Mouse (Mus musculus): ENCODE results near the gene Ank3. TPM values are rescaled to one million over a fixed set of nuclear protein-coding genes. Genes with fewer than 3 reads are reported as not detected.

The Ank3 gene
- polyA plus RNA-seq, 1 experiment = 13.9 TPM

DNA sequence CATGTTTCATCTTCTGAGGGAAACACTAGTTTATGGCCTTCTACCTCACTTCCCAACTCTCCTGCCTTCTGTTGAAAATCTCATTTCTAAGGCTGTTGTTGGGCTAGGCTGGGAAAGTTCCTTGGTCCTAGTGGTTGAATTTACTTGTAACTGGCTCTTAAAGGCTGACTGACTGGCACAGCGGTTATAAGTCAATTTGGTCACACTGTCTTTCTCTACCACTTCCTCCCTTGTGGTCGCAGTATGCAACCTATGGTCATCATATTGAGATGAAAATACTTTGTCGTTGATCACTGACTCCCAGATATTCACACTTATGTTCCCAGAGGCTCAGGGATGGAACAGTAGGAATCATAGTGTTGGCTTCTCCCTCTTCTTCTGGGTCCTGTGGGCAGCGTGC lies 584.1 kb downstream of the Ank3 start:
- no peak for DNase-seq (ENCODE audit: low read depth)

DNA sequence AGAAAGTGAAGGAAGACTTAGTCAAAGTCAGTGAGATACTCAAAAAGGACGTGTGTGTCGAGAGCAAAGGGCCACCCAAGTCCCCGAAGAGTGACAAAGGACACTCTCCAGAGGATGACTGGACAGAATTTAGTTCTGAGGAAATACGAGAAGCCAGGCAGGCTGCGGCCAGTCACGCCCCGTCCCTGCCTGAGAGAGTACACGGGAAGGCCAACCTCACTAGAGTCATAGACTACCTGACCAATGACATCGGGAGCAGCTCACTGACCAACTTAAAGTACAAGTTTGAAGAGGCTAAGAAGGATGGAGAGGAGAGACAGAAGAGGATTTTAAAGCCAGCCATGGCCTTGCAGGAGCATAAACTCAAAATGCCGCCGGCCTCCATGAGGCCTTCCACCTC lies 588.9 kb downstream of the Ank3 start:
- no peak for DNase-seq (ENCODE audit: low read depth)

DNA sequence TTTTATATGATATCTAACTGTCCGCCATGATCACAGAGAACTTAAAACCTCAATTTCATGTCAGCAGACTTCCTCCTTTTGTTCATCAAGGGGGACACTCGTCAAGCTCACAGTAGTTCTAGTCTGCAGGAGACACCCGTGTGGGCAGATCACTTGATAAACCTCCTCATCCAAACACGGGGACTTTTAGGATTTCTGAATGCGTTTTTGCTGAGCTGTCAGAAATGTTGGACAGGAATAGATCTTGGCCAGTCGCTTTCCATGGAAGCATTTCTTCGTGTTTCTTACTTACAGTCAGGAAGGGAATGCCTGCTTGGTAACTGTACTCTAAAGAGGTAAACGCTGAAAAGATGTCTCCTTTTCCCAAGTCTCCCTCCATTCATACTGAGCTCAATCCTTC lies 598.5 kb downstream of the Ank3 start:
- no peak for DNase-seq (ENCODE audit: low read depth)

DNA sequence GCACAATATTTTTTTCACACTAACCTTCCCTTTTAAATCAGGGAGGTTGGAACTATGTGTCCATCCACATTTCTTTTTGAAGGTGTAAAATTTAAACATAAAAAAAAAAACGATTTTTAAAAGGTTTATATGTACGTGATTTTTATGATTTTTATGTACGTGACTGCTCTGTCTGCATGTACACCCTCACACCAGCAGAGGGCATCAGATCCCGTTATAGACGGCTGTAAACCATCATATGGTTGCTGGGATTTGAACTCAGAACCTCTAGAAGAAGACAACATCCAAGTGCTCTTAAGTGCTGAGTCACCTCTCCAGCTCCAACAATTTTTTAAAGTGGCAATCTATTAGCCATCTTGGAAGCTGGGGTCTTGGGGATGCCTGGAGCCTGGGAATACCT lies 605.5 kb downstream of the Ank3 start:
- no peak for DNase-seq (ENCODE audit: low read depth)

DNA sequence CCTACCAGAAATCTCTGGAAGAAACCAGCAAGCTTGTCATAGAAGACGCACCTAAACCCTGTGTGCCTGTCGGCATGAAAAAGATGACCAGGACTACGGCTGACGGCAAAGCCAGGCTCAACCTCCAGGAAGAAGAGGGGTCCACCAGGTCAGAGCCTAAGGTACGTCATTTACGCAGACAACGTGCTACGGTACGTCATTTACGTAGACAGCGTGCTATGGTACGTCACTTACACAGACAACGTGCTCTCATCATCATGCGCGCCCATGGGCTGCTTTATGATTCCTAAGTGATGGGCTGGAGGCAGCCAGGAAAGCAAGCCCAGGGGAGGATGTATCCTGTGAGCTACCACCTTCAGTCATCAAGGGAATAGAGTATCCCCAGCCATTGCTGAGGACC lies 606.3 kb downstream of the Ank3 start:
- DNase-seq (ENCODE audit: low read depth) = no peak

DNA sequence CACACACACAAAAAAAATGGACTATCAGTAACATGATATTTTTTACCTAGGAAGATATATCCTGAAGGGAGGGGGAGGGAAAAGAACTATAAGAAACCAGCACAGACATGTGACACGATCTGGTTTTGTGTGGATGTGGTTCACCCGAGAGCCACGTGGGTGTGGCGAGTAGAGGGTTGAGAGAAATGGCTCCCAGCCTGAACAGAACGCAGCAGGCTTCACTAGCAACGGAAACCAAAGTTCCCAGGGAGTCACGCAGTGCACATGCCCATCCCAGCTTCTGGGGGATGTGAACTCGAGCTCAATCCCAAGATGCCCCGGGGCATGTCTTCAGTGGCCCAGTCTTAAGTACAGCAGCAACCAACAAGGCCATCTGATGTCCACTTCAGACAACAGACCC lies 607.8 kb downstream of the Ank3 start:
- no peak for DNase-seq (ENCODE audit: low read depth)

DNA sequence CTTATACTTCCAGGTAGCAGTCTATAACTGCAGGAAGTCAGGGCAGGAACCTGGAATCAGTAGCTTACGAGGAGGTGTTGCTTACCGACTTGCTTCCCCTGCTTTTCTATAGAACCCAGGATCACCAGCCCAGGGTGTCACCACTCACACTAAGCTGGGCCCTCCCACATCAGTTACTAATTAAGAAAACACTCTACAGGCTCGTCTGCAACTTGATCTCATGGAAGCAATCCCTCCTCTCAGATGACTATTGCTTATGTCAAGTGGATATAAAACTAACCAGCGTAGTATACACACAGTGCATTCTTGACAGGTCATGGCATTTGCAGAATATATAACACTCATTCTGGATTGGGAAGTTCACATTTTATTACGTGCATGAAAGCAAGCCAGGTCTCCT lies 613.2 kb downstream of the Ank3 start:
- DNase-seq (ENCODE audit: low read depth) = no peak

DNA sequence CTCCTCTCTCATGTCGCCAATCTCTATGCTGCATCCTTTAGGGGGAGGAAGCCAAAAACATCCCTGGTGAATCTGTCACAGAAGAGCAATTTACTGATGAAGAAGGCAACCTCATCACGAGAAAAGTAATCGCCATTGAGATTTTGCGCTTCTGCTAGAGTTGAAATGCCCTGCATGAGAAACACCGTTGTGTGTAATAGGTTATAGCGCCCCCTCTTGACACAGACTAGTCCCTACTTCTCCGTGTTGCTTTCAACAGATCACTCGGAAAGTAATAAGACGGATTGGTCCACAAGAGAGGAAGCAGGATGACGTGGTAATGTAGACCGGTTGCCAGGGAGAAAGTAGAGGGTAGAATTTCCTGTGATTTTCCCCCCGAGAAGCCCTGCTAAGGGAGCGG lies 615.4 kb downstream of the Ank3 start:
- no peak for DNase-seq (ENCODE audit: low read depth)

DNA sequence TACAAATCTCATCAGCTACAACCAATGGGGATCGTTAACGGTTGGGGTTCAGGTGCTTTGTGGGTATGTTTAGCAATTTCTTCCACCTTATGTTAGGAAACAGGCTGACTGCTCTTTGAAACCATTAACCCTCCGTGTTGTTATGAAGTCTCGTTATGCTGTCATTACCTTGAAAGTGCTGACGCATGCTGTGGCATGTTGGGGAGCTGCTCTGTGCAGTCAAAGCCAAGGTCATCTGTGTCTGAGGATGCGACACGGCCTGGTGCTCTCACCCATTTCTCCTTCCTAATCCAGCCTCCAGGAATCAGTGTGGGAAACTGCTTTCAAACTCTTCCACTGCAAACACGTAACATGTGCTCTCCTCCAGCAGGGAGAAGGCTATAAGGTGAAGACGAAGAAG lies 616.6 kb downstream of the Ank3 start:
- DNase-seq (ENCODE audit: low read depth) = no peak

DNA sequence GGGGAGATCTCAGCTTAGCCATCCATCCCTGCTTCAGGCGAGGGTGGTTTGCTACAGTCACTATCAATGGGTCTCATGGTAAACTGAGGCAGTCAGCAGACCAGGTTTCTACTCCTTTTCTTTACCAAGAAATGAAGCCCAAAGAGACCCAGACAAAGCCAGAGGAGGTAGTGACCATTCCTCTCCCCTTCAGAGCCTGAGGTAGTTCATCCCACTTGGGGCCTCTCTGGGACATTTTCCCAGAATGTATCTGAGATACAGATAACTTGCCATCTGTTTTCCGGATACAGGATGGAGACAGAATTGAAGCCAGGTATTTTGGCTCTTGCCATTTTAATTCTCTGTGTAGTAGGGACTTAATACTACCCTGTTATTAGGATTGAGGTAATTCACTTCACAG lies 620.1 kb downstream of the Ank3 start:
- no peak for DNase-seq (ENCODE audit: low read depth)

DNA sequence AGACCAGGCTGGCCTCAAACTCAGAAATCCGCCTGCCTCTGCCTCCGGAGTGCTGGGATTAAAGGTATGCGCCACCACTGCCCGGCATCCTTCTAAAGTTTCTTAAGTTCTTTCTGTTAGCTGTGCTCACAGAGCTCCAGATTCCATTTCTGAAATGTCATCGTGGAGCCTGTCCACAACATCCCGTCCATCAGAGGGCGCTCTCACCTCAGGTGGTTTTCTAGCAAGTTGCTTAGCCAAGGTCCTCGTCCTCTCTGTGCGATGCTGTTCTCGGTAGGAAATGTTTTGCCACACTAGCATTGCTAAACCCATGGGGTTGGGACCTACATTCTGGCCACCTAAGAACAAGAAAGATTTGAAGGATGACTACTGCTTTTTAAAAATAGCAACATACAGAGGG lies 623.1 kb downstream of the Ank3 start:
- DNase-seq (ENCODE audit: low read depth) = peak; percentile 6

DNA sequence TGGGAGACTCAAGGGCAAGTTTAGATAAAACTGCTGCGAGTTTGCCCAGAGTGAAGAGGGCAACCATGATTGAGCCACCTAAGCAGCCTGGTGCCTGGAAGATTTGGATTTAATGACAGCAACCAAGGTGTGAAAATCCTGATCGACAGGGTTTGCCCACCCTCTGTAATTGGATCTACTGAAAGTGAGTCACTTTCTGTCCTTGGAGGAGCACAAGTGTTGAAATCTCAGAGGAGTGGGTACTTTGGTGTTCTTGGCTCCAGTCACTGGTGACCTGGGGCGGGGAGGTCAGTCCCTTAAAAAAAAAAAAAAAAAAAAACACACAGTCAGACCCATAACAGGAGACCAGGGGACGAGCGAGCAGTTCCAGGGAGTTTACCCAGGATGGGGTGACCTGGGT lies 624.0 kb downstream of the Ank3 start:
- DNase-seq (ENCODE audit: low read depth) = no peak

DNA sequence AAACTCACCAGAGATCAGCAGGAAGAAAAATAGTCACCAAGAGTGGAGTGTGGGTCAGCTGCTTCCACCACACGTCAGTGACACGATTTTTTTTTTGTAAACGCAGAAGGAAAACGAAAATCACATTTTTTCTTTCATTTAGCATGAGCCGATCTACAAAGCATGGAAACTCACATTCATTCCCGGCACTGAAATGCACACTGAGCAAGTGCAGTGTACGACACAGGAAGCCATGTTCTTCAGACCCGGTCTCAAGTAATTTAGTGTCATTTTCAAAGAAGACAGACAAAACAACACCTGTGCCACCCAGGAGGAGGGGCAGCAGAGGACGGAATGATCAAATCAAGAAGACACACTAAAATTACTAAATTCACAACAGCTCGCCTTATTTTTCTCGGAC lies 625.3 kb downstream of the Ank3 start:
- no peak for DNase-seq (ENCODE audit: low read depth)

DNA sequence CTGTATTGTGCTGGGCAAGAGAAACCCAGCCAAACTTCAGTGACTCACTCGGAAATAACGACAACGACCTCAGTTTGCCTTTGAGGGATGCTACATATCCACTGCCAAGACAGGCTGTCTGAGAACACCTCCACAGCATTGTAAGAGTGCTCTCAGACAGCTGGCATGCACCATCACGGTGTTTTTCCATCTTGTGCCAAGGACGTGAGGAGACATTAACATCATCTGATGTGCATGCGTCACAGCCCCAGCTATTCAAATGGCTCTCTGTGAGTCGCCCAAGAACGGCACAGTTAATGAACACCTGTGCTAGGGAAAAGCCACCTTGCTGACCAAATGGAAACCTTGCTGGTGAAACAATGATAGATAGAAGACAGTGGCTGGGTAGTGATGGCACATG lies 633.4 kb downstream of the Ank3 start:
- DNase-seq (ENCODE audit: low read depth) = peak; percentile 54

DNA sequence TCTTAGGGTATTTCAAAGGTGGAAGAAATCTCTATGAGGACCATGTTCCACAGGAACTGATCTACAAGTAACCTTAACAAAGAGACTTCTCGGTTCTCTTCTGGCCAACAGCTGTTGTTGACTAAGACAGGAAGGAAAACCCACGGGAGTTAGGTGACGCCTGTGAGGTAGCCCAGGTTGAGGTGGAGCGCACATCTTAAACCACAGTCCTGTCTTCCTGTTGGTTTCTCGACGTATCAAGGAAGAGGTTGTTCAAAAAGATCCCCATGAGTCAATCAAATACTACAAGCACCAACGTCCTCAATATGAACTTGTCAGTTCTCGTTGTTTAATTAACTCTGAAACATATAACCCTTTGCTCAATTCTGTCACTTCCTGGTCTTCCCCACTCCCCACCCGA lies 634.4 kb downstream of the Ank3 start:
- DNase-seq (ENCODE audit: low read depth) = no peak

DNA sequence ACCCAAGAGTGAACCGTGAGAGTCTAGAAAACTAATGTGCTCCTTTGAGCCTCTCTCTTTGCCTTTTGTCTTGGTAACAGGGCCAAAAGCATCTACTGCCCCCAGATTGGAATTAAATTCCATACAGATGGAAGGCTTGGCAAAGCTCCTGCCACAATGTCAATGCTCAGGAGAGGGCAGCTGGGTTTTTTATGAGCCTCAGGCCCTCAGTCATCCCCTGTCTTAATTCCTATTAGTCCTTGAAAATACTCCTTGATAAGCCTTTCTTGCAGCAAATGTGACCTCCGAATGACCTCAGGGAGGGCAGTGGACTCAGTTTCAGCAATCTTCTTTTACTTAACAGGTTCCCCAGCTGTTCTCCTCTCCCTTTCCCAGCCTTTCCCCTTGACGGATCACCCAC lies 635.3 kb downstream of the Ank3 start:
- no peak for DNase-seq (ENCODE audit: low read depth)

DNA sequence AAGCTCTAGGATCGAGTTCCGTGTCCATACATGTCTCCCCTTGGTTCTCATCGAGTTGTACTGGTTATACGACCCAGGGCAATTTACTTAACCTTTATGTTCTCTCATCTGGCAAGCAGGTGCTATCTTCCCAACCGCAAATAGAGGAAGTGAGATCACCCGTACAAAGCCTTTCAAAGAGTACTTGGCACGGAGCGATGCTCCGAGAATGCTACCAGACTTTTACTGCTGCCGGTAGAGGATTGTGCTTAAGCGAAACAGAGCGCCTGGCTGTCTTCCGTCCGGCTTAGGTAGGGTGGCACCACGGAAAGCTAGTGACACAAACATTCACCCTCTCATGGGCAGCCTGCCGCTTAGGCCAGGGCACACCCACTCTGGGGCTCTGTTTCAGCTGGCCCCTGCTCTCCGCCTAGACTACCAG lies 641.3 kb downstream of the Ank3 start:
- peak; percentile 99 for DNase-seq (ENCODE audit: low read depth)

DNA sequence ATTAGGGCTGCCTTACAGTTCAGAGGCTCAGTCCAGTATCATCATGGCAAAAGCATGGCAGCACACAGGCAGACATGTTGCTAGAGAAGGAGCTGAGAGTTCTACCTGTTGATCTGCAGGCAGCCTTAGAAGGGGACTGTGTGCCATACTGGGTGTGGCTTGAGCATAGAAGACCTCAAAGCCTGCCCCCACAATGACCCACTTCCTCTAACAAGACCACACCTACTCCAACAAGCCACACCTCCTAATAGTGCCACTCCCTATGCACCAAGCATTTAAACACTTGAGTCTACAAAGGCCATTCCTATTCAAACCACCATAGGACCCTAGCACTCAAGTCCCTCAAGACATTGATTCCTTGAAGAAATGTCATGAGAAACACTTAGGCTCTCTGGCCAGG lies 643.0 kb downstream of the Ank3 start:
- DNase-seq (ENCODE audit: low read depth) = no peak

DNA sequence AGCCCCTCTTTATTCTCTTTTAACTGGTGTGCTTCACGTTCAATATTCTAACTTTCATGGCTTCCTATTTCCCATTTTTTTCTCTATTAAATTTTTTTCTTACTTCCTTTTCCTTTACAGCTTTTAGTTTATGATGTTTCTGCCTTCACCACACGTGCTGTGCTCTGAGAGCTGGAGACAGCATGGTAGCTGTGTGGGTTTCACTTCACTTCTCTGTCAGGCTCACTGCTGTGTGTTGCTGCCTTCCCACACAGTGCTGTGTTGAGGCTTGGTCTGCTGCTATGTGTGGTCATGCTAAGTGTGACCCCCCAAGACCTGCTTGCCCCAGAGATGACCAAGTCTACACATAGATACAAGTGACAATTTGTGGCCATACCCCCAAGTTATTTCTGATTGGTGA lies 647.1 kb downstream of the Ank3 start:
- no peak for DNase-seq (ENCODE audit: low read depth)

DNA sequence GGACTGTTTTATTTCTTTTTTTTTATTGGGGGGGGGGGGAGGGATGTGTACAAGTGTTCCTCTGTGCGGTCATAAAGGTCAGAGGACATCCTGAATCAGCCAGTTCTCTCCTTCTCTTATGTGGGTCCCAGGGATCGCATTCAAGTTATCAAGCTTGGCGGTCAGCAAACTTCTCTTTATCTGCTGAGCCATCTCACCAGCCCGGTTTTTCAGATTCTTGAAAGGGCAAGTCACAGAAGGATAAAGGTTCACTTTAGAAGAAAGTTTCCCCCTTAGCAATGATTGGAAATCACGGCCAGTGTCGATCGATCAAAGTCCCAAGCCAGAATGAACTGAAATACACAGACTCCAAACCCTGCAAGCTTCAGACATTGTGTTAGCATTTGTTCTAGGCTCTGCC lies 651.2 kb downstream of the Ank3 start:
- no peak for DNase-seq (ENCODE audit: low read depth)

DNA sequence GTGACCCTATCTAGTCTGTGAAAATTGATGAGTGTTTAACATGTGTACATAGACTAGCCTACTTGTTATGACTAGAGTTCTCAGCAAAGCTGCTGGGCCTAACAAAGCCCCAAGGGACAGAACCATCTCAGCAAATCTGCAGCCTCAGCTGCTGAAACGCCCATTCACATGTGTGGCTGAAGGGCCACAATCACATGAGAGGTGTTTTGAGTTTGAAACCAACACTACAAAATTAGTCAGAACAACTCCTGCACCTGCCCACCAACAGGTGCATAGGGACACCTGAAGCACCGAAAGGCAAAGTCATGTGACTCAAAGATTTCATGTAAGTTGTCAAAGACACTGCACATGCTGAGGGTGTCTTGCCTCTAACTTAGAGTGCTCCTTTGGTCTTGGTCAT lies 656.7 kb downstream of the Ank3 start:
- DNase-seq (ENCODE audit: low read depth) = no peak

DNA sequence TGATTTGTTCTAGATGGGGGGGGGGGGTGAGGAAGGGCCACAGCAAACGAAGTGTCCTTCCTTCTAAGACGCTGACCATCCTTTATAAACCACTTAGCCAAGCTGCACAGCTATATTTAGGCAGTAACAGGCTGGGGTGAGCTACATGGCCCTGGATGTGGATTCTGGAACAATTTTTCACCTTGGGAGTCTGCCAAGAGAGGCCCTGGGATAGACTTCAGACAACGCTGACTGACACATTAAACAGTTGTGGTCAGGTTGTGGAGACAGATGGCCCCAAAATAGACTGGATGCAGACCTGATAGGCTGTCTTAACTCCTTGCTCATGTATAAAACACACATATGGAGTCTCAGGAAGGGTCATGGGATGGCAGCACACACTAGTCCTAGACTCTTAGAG lies 658.5 kb downstream of the Ank3 start:
- no peak for DNase-seq (ENCODE audit: low read depth)

DNA sequence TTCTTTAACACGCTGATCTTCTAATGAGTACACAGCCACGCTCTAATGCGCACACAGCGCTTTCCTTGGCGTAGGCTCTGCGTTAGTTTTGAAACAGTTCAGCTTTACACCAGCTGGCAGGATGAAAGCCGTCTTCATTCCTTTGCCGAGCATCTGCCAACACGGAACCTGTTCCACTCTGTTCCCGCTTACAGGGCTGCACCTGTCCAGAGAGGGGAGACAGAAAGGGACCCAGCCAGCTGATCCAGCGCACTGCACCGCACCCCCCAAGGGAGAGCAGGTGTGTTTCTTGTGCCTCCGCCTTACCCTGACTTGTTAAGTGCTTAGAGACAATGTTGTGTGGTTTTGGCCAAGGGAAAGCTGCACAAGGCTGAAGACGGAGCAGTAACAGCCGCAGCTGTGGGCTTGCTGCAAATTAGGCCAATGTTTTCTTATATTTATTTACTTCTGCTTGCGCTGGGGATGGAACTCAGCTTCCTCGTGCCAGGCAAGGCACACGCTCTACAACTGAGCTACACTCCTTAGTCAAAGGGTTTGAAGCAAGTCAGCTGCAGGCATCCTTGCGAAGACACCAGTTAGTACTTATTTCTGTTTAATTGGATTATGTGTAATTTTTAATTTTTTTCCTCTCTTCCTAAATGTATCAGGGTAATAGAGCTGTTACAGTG lies 661.6 kb downstream of the Ank3 start:
- DNase-seq (ENCODE audit: low read depth) = no peak

DNA sequence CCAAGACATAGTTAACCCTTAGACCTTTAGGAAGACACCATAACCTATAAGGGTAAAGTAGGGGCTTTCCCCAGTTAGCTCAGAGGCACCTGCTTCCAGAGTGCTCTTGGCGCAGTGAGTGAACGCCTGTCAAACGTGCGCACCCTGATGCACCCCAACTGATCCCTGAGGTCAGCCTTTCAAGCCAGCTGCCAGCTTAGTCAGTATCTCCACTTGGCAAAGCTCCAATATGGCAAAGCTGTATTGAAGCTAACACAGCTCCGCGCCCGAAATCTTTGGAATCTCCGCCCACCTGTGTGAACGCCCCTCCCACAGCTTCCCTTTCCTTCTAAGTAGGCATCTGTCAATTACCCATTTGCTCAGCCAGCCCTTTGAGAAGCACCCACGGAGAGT lies 662.1 kb downstream of the Ank3 start:
- DNase-seq (ENCODE audit: low read depth) = no peak
